Mouse (Mus musculus) MEL (cell line): ENCODE measurements around the gene Tmem268.

ENCODE experiments used
- EP300 ChIP-seq, 2 experiments: IDR thresholded peaks; 2 replicates each; pipeline ENCODE4 v1.6.1; 2011; ENCODE audit warnings: improper control_type of control experiment in 2 of 2, low read length in 2 of 2, low read depth in 1 of 2, mild to moderate bottlenecking in 1 of 2
- GABPA ChIP-seq: IDR thresholded peaks from 2 replicates; pipeline ENCODE4 v1.6.1; 2012; ENCODE audit warnings: low read depth, mild to moderate bottlenecking, inconsistent platforms, low read length, improper control_type of control experiment, moderate library complexity
- HCFC1 ChIP-seq: IDR thresholded peaks from 2 replicates; pipeline ENCODE4 v1.6.1; 2012; ENCODE audit warnings: low read depth, mild to moderate bottlenecking, inconsistent platforms, low read length, improper control_type of control experiment, moderate library complexity
- MAX ChIP-seq: IDR thresholded peaks from 2 replicates; pipeline ENCODE4 v1.6.1; 2011; ENCODE audit warnings: low read length, improper control_type of control experiment
- POLR2A ChIP-seq, 2 experiments: IDR thresholded peaks; 2 replicates each; pipeline ENCODE4 v1.6.1; 2011 to 2012; ENCODE audit warnings: low read length in 2 of 2, mild to moderate bottlenecking in 2 of 2, control low read depth in 1 of 2, improper control_type of control experiment in 1 of 2, low read depth in 1 of 2, moderate library complexity in 1 of 2; ENCODE audit not compliant: control insufficient read depth in 1 of 2, insufficient read depth in 1 of 2, poor library complexity in 1 of 2
- USF1 ChIP-seq: IDR thresholded peaks from 2 replicates; pipeline ENCODE4 v1.6.1; 2014; ENCODE audit warnings: low read depth, mild to moderate bottlenecking, inconsistent platforms, low read length, improper control_type of control experiment, moderate library complexity
- ZC3H11A ChIP-seq: IDR thresholded peaks from 2 replicates; pipeline ENCODE4 v1.6.1; 2012; ENCODE audit warnings: low read depth, mild to moderate bottlenecking, inconsistent platforms, low read length, improper control_type of control experiment
- ZNF384 ChIP-seq: IDR thresholded peaks from 2 replicates; pipeline ENCODE4 v1.6.1; 2012; ENCODE audit warnings: low read depth, mild to moderate bottlenecking, inconsistent platforms, low read length, improper control_type of control experiment

GRCm38 (mm10) chr4:63557124-63558059, 1.2 kb upstream of the Tmem268 start:
- TF ChIP-seq ZNF384 = no peak
- TF ChIP-seq POLR2A (IDR thresholded peaks at IDR 0.05; ENCODE audit: control insufficient read depth in 1 of 2, insufficient read depth in 1 of 2, low read depth in 1 of 2, low read length in 2 of 2, poor library complexity in 1 of 2) = no peak
- TF ChIP-seq HCFC1 = no peak
- no peak for TF ChIP-seq GABPA
- TF ChIP-seq EP300 (IDR thresholded peaks at IDR 0.05; ENCODE audit: low read depth in 1 of 2, low read length in 2 of 2) = no peak
- no peak for TF ChIP-seq ZC3H11A
- no peak for TF ChIP-seq MAX
- TF ChIP-seq USF1 = no peak
